Mouse (Mus musculus): Measurements from ENCODE around the gene Ap3b1. TPM values are rescaled to one million over a fixed set of nuclear protein-coding genes. Genes with fewer than 3 reads are reported as not detected.

Gene Ap3b1
- polyA plus RNA-seq, 1 experiment from 2014 or later: 48.5 TPM

- 70% methylated on average over 13 of the region's 13 CpGs for WGBS
- no peak overlapping the region for H3K27ac ChIP-seq (ENCODE audit: low read length)
- no peaks in the 10 kb centered on the region for H3K9me3 ChIP-seq (ENCODE audit: control insufficient read depth, low read depth, low read length)
- H3K36me3 ChIP-seq (ENCODE audit: control insufficient read depth, insufficient read depth, low read length): peaks cover 3% of the 10 kb centered on the region; the same call in 1 of the 2 replicates
- H3K4me2 ChIP-seq (replicated peaks; ENCODE audit: low read depth, low read length): no peak overlapping the region
- H3K9ac ChIP-seq (replicated peaks; ENCODE audit: low read depth, low read length): no peak overlapping the region
- peaks cover 4% of the 10 kb centered on the region; the same call in 1 of the 2 replicates for H3K4me1 ChIP-seq (ENCODE audit: control insufficient read depth, insufficient read depth, low read length)
- peak; percentile 33; the same call in 1 of the 2 replicates for ATAC-seq (ENCODE audit: insufficient number of reproducible peaks, insufficient read depth, low FRiP score, low read depth)
- no peaks in the 10 kb centered on the region for H3K27me3 ChIP-seq (ENCODE audit: control insufficient read depth, insufficient read depth, low read length)
- H3K4me3 ChIP-seq (ENCODE audit: low read depth, low read length): no peak overlapping the region
Observed at GRCm38 (mm10) chr13:94365108-94365907, 6.5 kb downstream of the Ap3b1 start.

GRCm38 (mm10) chr13:94367869-94368268, 9.1 kb downstream of the Ap3b1 start:
- Histone ChIP-seq H3K27ac (ENCODE audit: low read length) (no peak overlapping the region), H3K9me3 (ENCODE audit: control insufficient read depth, low read depth, low read length) (no peaks in the 10 kb centered on the region), H3K27me3 (ENCODE audit: control insufficient read depth, insufficient read depth, low read length) (no peaks in the 10 kb centered on the region), H3K4me3 (ENCODE audit: low read depth, low read length) (no peak overlapping the region), H3K9ac (replicated peaks; ENCODE audit: low read depth, low read length) (no peak overlapping the region), H3K4me1 (ENCODE audit: control insufficient read depth, insufficient read depth, low read length) (no peaks in the 10 kb centered on the region), H3K4me2 (replicated peaks; ENCODE audit: low read depth, low read length) (no peak overlapping the region), H3K36me3 (ENCODE audit: control insufficient read depth, insufficient read depth, low read length) (peaks cover 3% of the 10 kb centered on the region; the same call in 1 of the 2 replicates)
- ATAC-seq (ENCODE audit: insufficient number of reproducible peaks, insufficient read depth, low FRiP score, low read depth): no peak
- WGBS: 92% methylated on average over 2 of the region's 2 CpGs

- Histone ChIP-seq H3K27ac (ENCODE audit: low read length) (no peak overlapping the region), H3K4me2 (replicated peaks; ENCODE audit: low read depth, low read length) (no peak overlapping the region), H3K4me3 (ENCODE audit: low read depth, low read length) (no peak overlapping the region), H3K4me1 (ENCODE audit: control insufficient read depth, insufficient read depth, low read length) (no peaks in the 10 kb centered on the region), H3K27me3 (ENCODE audit: control insufficient read depth, insufficient read depth, low read length) (no peaks in the 10 kb centered on the region), H3K9me3 (ENCODE audit: control insufficient read depth, low read depth, low read length) (no peaks in the 10 kb centered on the region), H3K9ac (replicated peaks; ENCODE audit: low read depth, low read length) (no peak overlapping the region), H3K36me3 (ENCODE audit: control insufficient read depth, insufficient read depth, low read length) (0 out of 2 replicates have a peak, but pooled peaks cover 2% of the 10 kb centered on the region)
- ATAC-seq (ENCODE audit: insufficient number of reproducible peaks, insufficient read depth, low FRiP score, low read depth): no peak
- WGBS: 89% methylated on average over 10 of the region's 10 CpGs
Observed at GRCm38 (mm10) chr13:94370521-94370920, 11.8 kb downstream of the Ap3b1 start.

GRCm38 (mm10) chr13:94372066-94372465, 13.3 kb downstream of the Ap3b1 start:
- H3K9me3 ChIP-seq (ENCODE audit: control insufficient read depth, low read depth, low read length): no peaks in the 10 kb centered on the region
- no peak overlapping the region for H3K4me3 ChIP-seq (ENCODE audit: low read depth, low read length)
- H3K36me3 ChIP-seq (ENCODE audit: control insufficient read depth, insufficient read depth, low read length): 0 out of 2 replicates have a peak, but pooled peaks cover 2% of the 10 kb centered on the region
- no peaks in the 10 kb centered on the region for H3K4me1 ChIP-seq (ENCODE audit: control insufficient read depth, insufficient read depth, low read length)
- H3K27ac ChIP-seq (ENCODE audit: low read length): no peak overlapping the region
- ATAC-seq (ENCODE audit: insufficient number of reproducible peaks, insufficient read depth, low FRiP score, low read depth): no peak
- H3K27me3 ChIP-seq (ENCODE audit: control insufficient read depth, insufficient read depth, low read length): no peaks in the 10 kb centered on the region
- H3K4me2 ChIP-seq (replicated peaks; ENCODE audit: low read depth, low read length): no peak overlapping the region
- H3K9ac ChIP-seq (replicated peaks; ENCODE audit: low read depth, low read length): no peak overlapping the region
- WGBS: 79% methylated on average over 7 of the region's 7 CpGs

GRCm38 (mm10) chr13:94374131-94374530, 15.4 kb downstream of the Ap3b1 start:
- H3K4me1 ChIP-seq (ENCODE audit: control insufficient read depth, insufficient read depth, low read length): no peaks in the 10 kb centered on the region
- whole genome bisulfite sequencing: 97% methylated on average over 3 of the region's 3 CpGs
- no peaks in the 10 kb centered on the region for H3K9me3 ChIP-seq (ENCODE audit: control insufficient read depth, low read depth, low read length)
- H3K9ac ChIP-seq (replicated peaks; ENCODE audit: low read depth, low read length): no peak overlapping the region
- no peak overlapping the region for H3K27ac ChIP-seq (ENCODE audit: low read length)
- 0 out of 2 replicates have a peak, but pooled peaks cover 2% of the 10 kb centered on the region for H3K36me3 ChIP-seq (ENCODE audit: control insufficient read depth, insufficient read depth, low read length)
- H3K4me2 ChIP-seq (replicated peaks; ENCODE audit: low read depth, low read length): no peak overlapping the region
- no peak overlapping the region for H3K4me3 ChIP-seq (ENCODE audit: low read depth, low read length)
- no peaks in the 10 kb centered on the region for H3K27me3 ChIP-seq (ENCODE audit: control insufficient read depth, insufficient read depth, low read length)
- no peak for ATAC-seq (ENCODE audit: insufficient number of reproducible peaks, insufficient read depth, low FRiP score, low read depth)

- no peak overlapping the region for H3K4me3 ChIP-seq (ENCODE audit: low read depth, low read length)
- H3K4me2 ChIP-seq (replicated peaks; ENCODE audit: low read depth, low read length): no peak overlapping the region
- H3K9me3 ChIP-seq (ENCODE audit: control insufficient read depth, low read depth, low read length): no peaks in the 10 kb centered on the region
- no peak for ATAC-seq (ENCODE audit: insufficient number of reproducible peaks, insufficient read depth, low FRiP score, low read depth)
- WGBS: 76% methylated on average over 7 of the region's 7 CpGs
- H3K27me3 ChIP-seq (ENCODE audit: control insufficient read depth, insufficient read depth, low read length): no peaks in the 10 kb centered on the region
- 0 out of 2 replicates have a peak, but pooled peaks cover 2% of the 10 kb centered on the region for H3K36me3 ChIP-seq (ENCODE audit: control insufficient read depth, insufficient read depth, low read length)
- no peaks in the 10 kb centered on the region for H3K4me1 ChIP-seq (ENCODE audit: control insufficient read depth, insufficient read depth, low read length)
- no peak overlapping the region for H3K9ac ChIP-seq (replicated peaks; ENCODE audit: low read depth, low read length)
- no peak overlapping the region for H3K27ac ChIP-seq (ENCODE audit: low read length)
Observed at GRCm38 (mm10) chr13:94375526-94376390, 17.0 kb downstream of the Ap3b1 start.

GRCm38 (mm10) chr13:94379006-94379405, 20.2 kb downstream of the Ap3b1 start:
- no peaks in the 10 kb centered on the region for H3K4me1 ChIP-seq (ENCODE audit: control insufficient read depth, insufficient read depth, low read length)
- WGBS: 85% methylated on average over 4 of the region's 4 CpGs
- 0 out of 2 replicates have a peak, but pooled peaks cover 2% of the 10 kb centered on the region for H3K36me3 ChIP-seq (ENCODE audit: control insufficient read depth, insufficient read depth, low read length)
- no peak overlapping the region for H3K4me2 ChIP-seq (replicated peaks; ENCODE audit: low read depth, low read length)
- H3K27ac ChIP-seq (ENCODE audit: low read length): no peak overlapping the region
- H3K4me3 ChIP-seq (ENCODE audit: low read depth, low read length): no peak overlapping the region
- no peak for ATAC-seq (ENCODE audit: insufficient number of reproducible peaks, insufficient read depth, low FRiP score, low read depth)
- no peaks in the 10 kb centered on the region for H3K27me3 ChIP-seq (ENCODE audit: control insufficient read depth, insufficient read depth, low read length)
- H3K9me3 ChIP-seq (ENCODE audit: control insufficient read depth, low read depth, low read length): no peaks in the 10 kb centered on the region
- H3K9ac ChIP-seq (replicated peaks; ENCODE audit: low read depth, low read length): no peak overlapping the region

- Histone ChIP-seq H3K4me2 (replicated peaks; ENCODE audit: low read depth, low read length) (no peak overlapping the region), H3K4me1 (ENCODE audit: control insufficient read depth, insufficient read depth, low read length) (no peaks in the 10 kb centered on the region), H3K9me3 (ENCODE audit: control insufficient read depth, low read depth, low read length) (no peaks in the 10 kb centered on the region), H3K36me3 (ENCODE audit: control insufficient read depth, insufficient read depth, low read length) (no peaks in the 10 kb centered on the region), H3K4me3 (ENCODE audit: low read depth, low read length) (no peak overlapping the region), H3K27me3 (ENCODE audit: control insufficient read depth, insufficient read depth, low read length) (no peaks in the 10 kb centered on the region), H3K9ac (replicated peaks; ENCODE audit: low read depth, low read length) (no peak overlapping the region), H3K27ac (ENCODE audit: low read length) (no peak overlapping the region)
- ATAC-seq (ENCODE audit: insufficient number of reproducible peaks, insufficient read depth, low FRiP score, low read depth): no peak
- WGBS: 72% methylated on average over 4 of the region's 4 CpGs
Observed at GRCm38 (mm10) chr13:94381427-94381826, 22.7 kb downstream of the Ap3b1 start.
